Mouse (Mus musculus) ES-E14 (cell line): Measurements from ENCODE around the gene Sec14l2. TPM values are rescaled to one million over a fixed set of nuclear protein-coding genes. Genes with fewer than 3 reads are reported as not detected.

ENCODE experiments used
- DNase-seq: peaks from one replicate; pipeline ENCODE4 v3.0.0-alpha.2; 2013; ENCODE audit warnings: low read depth, low spot score
- H3K27ac ChIP-seq: 2 replicates; pipeline ENCODE4 v1.5.1; 2012; ENCODE audit warnings: low read depth, mild to moderate bottlenecking, low read length, moderate library complexity, mixed read lengths; ENCODE audit not compliant: poor library complexity, insufficient read depth, severe bottlenecking
- H3K36me3 ChIP-seq: 2 replicates; pipeline ENCODE4 v1.6.1; 2012; ENCODE audit warnings: mild to moderate bottlenecking, low read length, moderate library complexity, mixed read lengths; ENCODE audit not compliant: control insufficient read depth, poor library complexity, insufficient read depth, severe bottlenecking
- H3K4me1 ChIP-seq, 2 experiments: fragments of 150-350 bp in 1 of 2; sonication (generic) in 1 of 2; 2 replicates each; pipeline ENCODE4 v1.6.1; 2012; ENCODE audit warnings: low read length in 2 of 2, mild to moderate bottlenecking in 1 of 2, mixed read lengths in 1 of 2; ENCODE audit not compliant: control insufficient read depth in 2 of 2, insufficient read depth in 2 of 2, poor library complexity in 1 of 2
- H3K4me3 ChIP-seq, 2 experiments: fragments of 150-350 bp in 1 of 2; sonication (generic) in 1 of 2; 2 replicates each; pipeline ENCODE4 v1.5.1; 2012; ENCODE audit warnings: low read length in 2 of 2, low read depth in 1 of 2, mild to moderate bottlenecking in 1 of 2, mixed read lengths in 1 of 2; ENCODE audit not compliant: insufficient read depth in 1 of 2, poor library complexity in 1 of 2, severe bottlenecking in 1 of 2
- H3K9ac ChIP-seq: 2 replicates; pipeline ENCODE4 v1.6.1; 2012; ENCODE audit warnings: low read depth, mild to moderate bottlenecking, low read length, mixed read lengths; ENCODE audit not compliant: poor library complexity, insufficient read depth, severe bottlenecking
- H3K9me3 ChIP-seq: fragments of 150-350 bp; sonication (generic); 2 replicates; pipeline ENCODE4 v1.6.1; 2012; ENCODE audit warnings: low read depth, mild to moderate bottlenecking, low read length; ENCODE audit not compliant: control insufficient read depth, insufficient read depth
- CHD2 ChIP-seq: IDR thresholded peaks from 2 replicates; pipeline ENCODE4 v1.6.1; 2014; ENCODE audit warnings: mild to moderate bottlenecking, low read depth, low read length, inconsistent platforms
- HCFC1 ChIP-seq: IDR thresholded peaks from 2 replicates; pipeline ENCODE4 v1.6.1; 2012; ENCODE audit warnings: low read length, inconsistent platforms, borderline replicate concordance; ENCODE audit not compliant: insufficient read depth
- MAFK ChIP-seq: IDR thresholded peaks from 2 replicates; pipeline ENCODE4 v1.6.1; 2014; ENCODE audit warnings: mild to moderate bottlenecking, low read depth, low read length, inconsistent platforms; ENCODE audit not compliant: insufficient read depth
- ZC3H11A ChIP-seq: IDR thresholded peaks from 2 replicates; pipeline ENCODE4 v1.6.1; 2012; ENCODE audit warnings: low read depth, mild to moderate bottlenecking, inconsistent platforms, low read length, borderline replicate concordance
- ZNF384 ChIP-seq: IDR thresholded peaks from 2 replicates; pipeline ENCODE4 v1.6.1; 2012; ENCODE audit warnings: low read depth, low read length, inconsistent platforms
- in situ Hi-C, 2 experiments: fragments of 600-800 bp; cut with MboI; formaldehyde crosslinking; loops; one replicate each; pipeline ENCODE4 v1.15.1; 2025; ENCODE audit warnings: low sequenced_read_pairs in 2 of 2, inconsistent platforms in 1 of 2; ENCODE audit not compliant: unreplicated experiment in 2 of 2
- total RNA-seq: library from RNA; depleted of rRNA; stranded (reverse); fragments of 300-350 nt; gene quantifications from 2 replicates; pipeline ENCODE4 v1.2.3, GENCODE M21; 2012

Gene Sec14l2
- total RNA-seq, 1 experiment: 7.9 TPM

DNA sequence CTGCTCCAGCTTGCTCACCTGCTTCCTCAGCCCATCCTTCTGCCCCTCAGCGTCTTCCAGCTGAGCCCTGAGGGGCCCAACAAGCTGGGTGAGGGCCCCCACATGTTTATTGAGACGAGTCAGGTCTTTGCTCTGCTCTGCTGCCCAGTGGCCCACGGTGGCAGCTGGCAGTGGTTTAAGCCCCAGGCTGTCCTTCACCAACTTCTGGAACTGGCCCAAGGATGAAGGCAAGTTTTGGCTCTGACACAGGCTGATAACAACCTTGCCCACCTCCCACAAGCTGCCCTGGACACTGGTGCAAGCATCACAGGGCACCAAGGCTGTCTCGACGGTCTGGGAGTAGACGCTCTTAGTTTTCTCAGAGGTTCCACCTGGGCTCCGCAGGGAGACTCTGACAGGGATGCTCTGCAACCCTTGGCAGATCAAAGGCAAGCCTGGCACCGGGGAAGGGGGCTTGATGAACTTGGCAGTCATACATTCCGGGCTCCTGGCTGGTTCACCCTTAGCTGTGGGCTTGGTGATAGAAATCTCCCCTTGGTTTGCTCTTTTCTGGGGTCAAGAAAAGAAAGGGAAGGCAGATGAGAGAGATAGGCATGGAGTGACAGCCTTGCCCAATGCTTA is 25.4 kb upstream of the Sec14l2 start:
- TF ChIP-seq MAFK (no peak), CHD2 (no peak), ZNF384 (no peak), HCFC1 (no peak), ZC3H11A (no peak)
- H3K4me1 ChIP-seq: no peaks in the 10 kb centered on the region
- H3K36me3 ChIP-seq: no peaks in the 10 kb centered on the region
- no peak overlapping the region for H3K9ac ChIP-seq
- no peak overlapping the region for H3K27ac ChIP-seq
- no peak overlapping the region for H3K4me3 ChIP-seq
- in situ Hi-C loops: no loop called here
- DNase-seq: no peak
- no peaks in the 10 kb centered on the region for H3K9me3 ChIP-seq

GRCm38 (mm10) chr11:4148120-4148519 is 24.9 kb upstream of the Sec14l2 start:
- in situ Hi-C loops: no loop called here
- Histone ChIP-seq H3K4me1 (no peaks in the 10 kb centered on the region), H3K36me3 (no peaks in the 10 kb centered on the region), H3K27ac (no peak overlapping the region), H3K9ac (no peak overlapping the region), H3K9me3 (no peaks in the 10 kb centered on the region), H3K4me3 (no peak overlapping the region)
- no peak for DNase-seq
- no peak for TF ChIP-seq CHD2
- TF ChIP-seq ZNF384: no peak
- TF ChIP-seq ZC3H11A: no peak
- no peak for TF ChIP-seq MAFK
- no peak for TF ChIP-seq HCFC1

- TF ChIP-seq HCFC1 (no peak), MAFK (no peak), ZNF384 (no peak), ZC3H11A (no peak), CHD2 (no peak)
- H3K4me1 ChIP-seq: no peaks in the 10 kb centered on the region
- no peaks in the 10 kb centered on the region for H3K9me3 ChIP-seq
- no peak overlapping the region for H3K9ac ChIP-seq
- no peaks in the 10 kb centered on the region for H3K36me3 ChIP-seq
- no peak overlapping the region for H3K4me3 ChIP-seq
- DNase-seq: no peak
- H3K27ac ChIP-seq: no peak overlapping the region
- in situ Hi-C loops: no loop called here
Observed at GRCm38 (mm10) chr11:4147098-4147497, 23.9 kb upstream of the Sec14l2 start.

DNA sequence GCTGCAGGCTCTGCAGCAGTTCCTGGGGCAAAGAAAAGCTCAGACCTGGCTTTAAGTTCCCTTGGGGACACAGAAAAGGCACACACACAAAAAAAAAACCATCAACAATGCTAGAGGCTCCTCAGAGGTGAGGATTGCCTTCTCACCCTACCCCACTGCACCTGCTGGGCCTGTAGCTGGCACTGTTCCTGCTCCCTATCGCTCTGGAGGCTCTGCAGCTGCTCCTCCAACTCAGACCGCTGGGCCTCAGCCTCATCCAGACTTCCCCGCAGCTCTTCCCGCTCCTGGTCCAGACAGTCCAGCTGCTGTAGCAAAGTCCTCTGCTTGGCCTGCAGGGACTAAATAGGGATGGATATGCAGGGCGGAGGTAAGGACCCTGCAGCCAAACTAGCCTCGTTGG is 23.2 kb upstream of the Sec14l2 start:
- no peaks in the 10 kb centered on the region for H3K9me3 ChIP-seq
- no peak overlapping the region; a peak in 1 of 4 replicates for H3K4me3 ChIP-seq
- H3K4me1 ChIP-seq: no peaks in the 10 kb centered on the region
- TF ChIP-seq CHD2 (no peak), MAFK (no peak), ZNF384 (no peak), HCFC1 (no peak), ZC3H11A (no peak)
- H3K27ac ChIP-seq: no peak overlapping the region
- no peaks in the 10 kb centered on the region for H3K36me3 ChIP-seq
- in situ Hi-C loops: no loop called here
- no peak for DNase-seq
- H3K9ac ChIP-seq: no peak overlapping the region
